Mouse (Mus musculus): ENCODE measurements around the gene Cdc25b. TPM values are rescaled to one million over a fixed set of nuclear protein-coding genes. Genes with fewer than 3 reads are reported as not detected.

The Cdc25b gene
- polyA plus RNA-seq, 1 experiment from 2014 or later, result 36.1 TPM

DNA sequence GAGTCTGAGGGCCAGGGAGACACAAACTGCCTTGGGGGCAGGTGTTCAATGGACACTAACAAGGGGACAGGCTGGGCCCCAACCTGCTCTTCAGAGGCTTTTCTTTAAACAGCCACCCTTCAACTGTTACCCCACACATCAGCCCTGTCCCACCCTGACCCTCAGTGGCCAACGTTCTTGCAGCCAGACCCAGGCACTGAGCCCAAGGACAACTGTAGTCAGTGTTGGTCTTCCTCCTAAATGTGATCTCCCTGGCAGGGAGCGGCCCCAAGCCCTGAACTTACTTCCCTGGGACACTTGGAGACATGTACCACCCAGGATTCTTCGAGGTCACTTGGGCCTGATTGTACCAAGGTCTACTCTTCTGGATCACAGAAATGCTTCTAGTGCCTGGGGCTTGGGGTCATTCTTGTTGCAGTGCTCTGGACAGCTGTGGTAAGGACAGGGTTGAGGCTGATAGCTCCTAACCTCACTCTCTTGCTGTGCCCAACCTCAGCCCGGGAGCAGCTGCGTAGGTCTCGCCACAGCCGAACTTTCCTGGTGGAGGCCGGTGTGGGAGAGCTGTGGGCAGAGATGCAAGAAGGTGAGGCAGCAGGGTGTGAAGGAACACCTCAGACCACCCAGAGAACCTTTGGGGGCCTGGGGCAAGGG lies 45.3 kb upstream of the Cdc25b start:
- H3K36me3 ChIP-seq (ENCODE audit: insufficient read depth, low read length), result peaks cover 37% of the 10 kb centered on the region; the same call in 1 of the 2 replicates
- no peak for DNase-seq (ENCODE audit: low spot score)

DNA sequence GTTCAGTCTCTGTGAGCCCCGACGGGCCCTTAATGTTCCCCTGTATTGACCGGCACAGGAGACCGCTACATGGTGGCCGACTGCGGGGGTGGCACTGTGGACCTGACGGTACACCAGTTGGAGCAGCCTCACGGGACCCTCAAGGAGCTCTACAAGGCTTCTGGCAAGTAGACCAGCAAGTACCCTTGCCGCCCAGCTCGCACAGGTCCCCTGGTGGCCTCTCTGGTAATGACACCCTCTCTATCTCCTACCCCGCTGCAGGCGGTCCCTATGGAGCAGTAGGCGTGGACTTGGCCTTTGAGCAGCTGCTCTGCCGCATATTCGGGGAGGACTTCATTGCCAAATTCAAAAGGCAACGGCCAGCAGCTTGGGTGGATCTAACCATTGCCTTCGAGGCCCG lies 44.2 kb upstream of the Cdc25b start:
- Histone ChIP-seq H3K4me3 (replicated peaks; ENCODE audit: low read depth, low read length) (no peak overlapping the region), H3K27me3 (ENCODE audit: insufficient read depth, low read length) (no peaks in the 10 kb centered on the region), H3K9ac (ENCODE audit: low read depth, low read length) (no peak overlapping the region), H3K4me2 (ENCODE audit: low read length) (0 out of 2 replicates have a peak overlapping the region, but pooled peaks have one; percentile 18), H3K36me3 (ENCODE audit: insufficient read depth, low read length) (peaks cover 47% of the 10 kb centered on the region), H3K9me3 (replicated peaks; ENCODE audit: low read length) (no peaks in the 10 kb centered on the region), H3K4me1 (replicated peaks; ENCODE audit: insufficient read depth, low read length) (peaks cover 7% of the 10 kb centered on the region; the same call in 1 of the 2 replicates), H3K27ac (no peak overlapping the region)
- peak; percentile 79 for TF ChIP-seq CTCF (IDR thresholded peaks at IDR 0.05; ENCODE audit: low read depth)
- WGBS, result 29% methylated on average over 18 of the region's 18 CpGs
- DNase-seq (ENCODE audit: low spot score), result peak; percentile 91
- peak; percentile 61 for ATAC-seq (replicated peaks; ENCODE audit: low FRiP score, low read depth)

More for the DNA sequence above, 45.3 kb upstream of the Cdc25b start:
- H3K27ac ChIP-seq, result no peak overlapping the region
- no peaks in the 10 kb centered on the region for H3K27me3 ChIP-seq (ENCODE audit: insufficient read depth, low read length)
- 70% methylated on average over 8 of the region's 8 CpGs for WGBS
- no peak for TF ChIP-seq CTCF (IDR thresholded peaks at IDR 0.05; ENCODE audit: low read depth)
- no peak overlapping the region for H3K4me3 ChIP-seq (replicated peaks; ENCODE audit: low read depth, low read length)
- no peak for ATAC-seq (replicated peaks; ENCODE audit: low FRiP score, low read depth)
- peaks cover 7% of the 10 kb centered on the region; the same call in 1 of the 2 replicates for H3K4me1 ChIP-seq (replicated peaks; ENCODE audit: insufficient read depth, low read length)
- H3K9me3 ChIP-seq (replicated peaks; ENCODE audit: low read length), result no peaks in the 10 kb centered on the region
- H3K4me2 ChIP-seq (ENCODE audit: low read length), result no peak overlapping the region
- no peak overlapping the region for H3K9ac ChIP-seq (ENCODE audit: low read depth, low read length)

DNA sequence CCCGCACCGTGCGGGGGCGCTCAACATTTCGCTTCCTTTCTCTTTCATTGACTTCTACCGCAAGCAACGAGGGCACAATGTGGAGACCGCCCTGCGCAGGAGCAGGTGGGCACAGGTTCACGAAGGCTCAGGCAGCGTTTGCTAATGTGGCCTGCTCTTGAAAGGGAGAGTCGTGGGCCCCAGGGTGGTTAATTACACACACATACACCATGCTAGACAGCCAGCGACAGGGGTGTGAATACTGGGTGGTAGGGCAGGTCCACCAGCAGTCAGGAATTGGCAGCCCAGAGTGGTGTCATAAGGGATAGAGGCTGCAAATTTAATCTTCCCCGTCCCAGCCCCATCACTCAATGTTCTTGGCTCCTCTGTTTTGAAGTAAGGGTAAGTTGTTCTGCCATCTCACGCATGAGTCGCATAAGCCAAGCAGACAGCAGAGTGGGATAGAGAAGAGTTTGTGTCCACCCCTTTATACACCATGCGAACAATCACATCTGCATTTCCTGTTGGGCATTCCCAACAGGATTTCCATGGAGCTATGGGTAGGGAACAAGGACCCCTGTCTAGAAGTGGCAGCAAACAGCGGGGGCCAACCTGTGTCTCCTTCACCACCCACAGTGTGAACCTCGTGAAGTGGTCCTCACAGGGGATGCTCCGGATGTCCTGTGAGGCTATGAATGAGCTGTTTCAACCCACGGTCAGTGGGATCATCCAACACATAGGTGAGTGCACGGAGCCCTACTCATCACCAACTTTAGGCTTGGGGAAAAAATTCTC lies 43.6 kb upstream of the Cdc25b start:
- no peak for TF ChIP-seq CTCF (IDR thresholded peaks at IDR 0.05; ENCODE audit: low read depth)
- H3K36me3 ChIP-seq (ENCODE audit: insufficient read depth, low read length), result peaks cover 51% of the 10 kb centered on the region
- H3K4me1 ChIP-seq (replicated peaks; ENCODE audit: insufficient read depth, low read length), result peaks cover 7% of the 10 kb centered on the region; the same call in 1 of the 2 replicates
- 72% methylated on average over 22 of the region's 22 CpGs for WGBS
- no peaks in the 10 kb centered on the region for H3K9me3 ChIP-seq (replicated peaks; ENCODE audit: low read length)
- H3K9ac ChIP-seq (ENCODE audit: low read depth, low read length), result no peak overlapping the region
- DNase-seq (ENCODE audit: low spot score), result no peak
- 0 out of 2 replicates have a peak overlapping the region, but pooled peaks have one; percentile 18 for H3K4me2 ChIP-seq (ENCODE audit: low read length)
- H3K27me3 ChIP-seq (ENCODE audit: insufficient read depth, low read length), result no peaks in the 10 kb centered on the region
- ATAC-seq (replicated peaks; ENCODE audit: low FRiP score, low read depth), result no peak
- no peak overlapping the region for H3K27ac ChIP-seq
- no peak overlapping the region for H3K4me3 ChIP-seq (replicated peaks; ENCODE audit: low read depth, low read length)

DNA sequence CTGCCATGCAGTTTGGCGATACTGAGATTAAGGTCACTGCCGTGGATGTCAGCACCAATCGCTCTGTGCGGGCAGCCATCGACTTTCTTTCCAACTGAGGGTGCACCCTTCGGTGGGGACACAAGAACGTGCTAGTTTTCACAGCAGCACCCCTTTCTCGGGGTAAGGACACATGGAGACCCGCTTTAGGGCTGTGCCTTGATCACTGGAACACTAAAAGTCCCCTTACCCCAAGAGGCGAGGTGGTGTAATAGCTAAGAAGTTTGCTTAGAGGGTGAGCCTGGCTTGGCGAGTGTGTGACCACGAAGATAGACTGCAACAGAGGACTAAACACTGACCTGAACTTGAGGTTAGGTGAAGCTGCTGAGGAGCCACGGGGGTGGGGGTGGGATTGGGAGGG lies 41.6 kb upstream of the Cdc25b start:
- DNase-seq (ENCODE audit: low spot score) (no peak), ATAC-seq (replicated peaks; ENCODE audit: low FRiP score, low read depth) (no peak)
- Histone ChIP-seq H3K9me3 (replicated peaks; ENCODE audit: low read length) (no peaks in the 10 kb centered on the region), H3K4me3 (replicated peaks; ENCODE audit: low read depth, low read length) (no peak overlapping the region), H3K4me2 (ENCODE audit: low read length) (no peak overlapping the region), H3K4me1 (replicated peaks; ENCODE audit: insufficient read depth, low read length) (peaks cover 7% of the 10 kb centered on the region; the same call in 1 of the 2 replicates), H3K36me3 (ENCODE audit: insufficient read depth, low read length) (peaks cover 59% of the 10 kb centered on the region), H3K27ac (no peak overlapping the region), H3K9ac (ENCODE audit: low read depth, low read length) (no peak overlapping the region), H3K27me3 (ENCODE audit: insufficient read depth, low read length) (no peaks in the 10 kb centered on the region)
- TF ChIP-seq CTCF (IDR thresholded peaks at IDR 0.05; ENCODE audit: low read depth), result no peak
- 64% methylated on average over 13 of the region's 13 CpGs for WGBS

- Histone ChIP-seq H3K27ac (no peak overlapping the region), H3K4me1 (replicated peaks; ENCODE audit: insufficient read depth, low read length) (peaks cover 7% of the 10 kb centered on the region; the same call in 1 of the 2 replicates), H3K9ac (ENCODE audit: low read depth, low read length) (no peak overlapping the region), H3K9me3 (replicated peaks; ENCODE audit: low read length) (no peaks in the 10 kb centered on the region), H3K4me2 (ENCODE audit: low read length) (no peak overlapping the region), H3K27me3 (ENCODE audit: insufficient read depth, low read length) (no peaks in the 10 kb centered on the region), H3K36me3 (ENCODE audit: insufficient read depth, low read length) (peaks cover 59% of the 10 kb centered on the region), H3K4me3 (replicated peaks; ENCODE audit: low read depth, low read length) (no peak overlapping the region)
- DNase-seq (ENCODE audit: low spot score), result no peak
- 78% methylated on average over 2 of the region's 2 CpGs for WGBS
- ATAC-seq (replicated peaks; ENCODE audit: low FRiP score, low read depth), result no peak
- TF ChIP-seq CTCF (IDR thresholded peaks at IDR 0.05; ENCODE audit: low read depth), result no peak
Observed at GRCm38 (mm10) chr2:131145536-131145935, 41.2 kb upstream of the Cdc25b start.

GRCm38 (mm10) chr2:131146193-131147042 lies 40.3 kb upstream of the Cdc25b start:
- Histone ChIP-seq H3K4me1 (replicated peaks; ENCODE audit: insufficient read depth, low read length) (peaks cover 7% of the 10 kb centered on the region; the same call in 1 of the 2 replicates), H3K9me3 (replicated peaks; ENCODE audit: low read length) (no peaks in the 10 kb centered on the region), H3K9ac (ENCODE audit: low read depth, low read length) (no peak overlapping the region), H3K4me2 (ENCODE audit: low read length) (no peak overlapping the region), H3K36me3 (ENCODE audit: insufficient read depth, low read length) (peaks cover 64% of the 10 kb centered on the region), H3K27ac (no peak overlapping the region), H3K4me3 (replicated peaks; ENCODE audit: low read depth, low read length) (no peak overlapping the region), H3K27me3 (ENCODE audit: insufficient read depth, low read length) (no peaks in the 10 kb centered on the region)
- TF ChIP-seq CTCF (IDR thresholded peaks at IDR 0.05; ENCODE audit: low read depth), result no peak
- ATAC-seq (replicated peaks; ENCODE audit: low FRiP score, low read depth), result no peak
- DNase-seq (ENCODE audit: low spot score), result no peak
- 78% methylated on average over 21 of the region's 21 CpGs for WGBS
